Mouse (Mus musculus): ENCODE results near the gene Eaf2.

GRCm38 (mm10) chr16:36802361-36802760, 72.4 kb downstream of the Eaf2 start:
- TF ChIP-seq CTCF (IDR thresholded peaks at IDR 0.05; ENCODE audit: low read depth) (peak; percentile 58), EP300 (IDR thresholded peaks at IDR 0.05; ENCODE audit: low read depth) (no peak)

Data from liver, embryonic 14.5 days (tissue).